Mouse (Mus musculus): ENCODE results near the gene Gpr87.

DNA sequence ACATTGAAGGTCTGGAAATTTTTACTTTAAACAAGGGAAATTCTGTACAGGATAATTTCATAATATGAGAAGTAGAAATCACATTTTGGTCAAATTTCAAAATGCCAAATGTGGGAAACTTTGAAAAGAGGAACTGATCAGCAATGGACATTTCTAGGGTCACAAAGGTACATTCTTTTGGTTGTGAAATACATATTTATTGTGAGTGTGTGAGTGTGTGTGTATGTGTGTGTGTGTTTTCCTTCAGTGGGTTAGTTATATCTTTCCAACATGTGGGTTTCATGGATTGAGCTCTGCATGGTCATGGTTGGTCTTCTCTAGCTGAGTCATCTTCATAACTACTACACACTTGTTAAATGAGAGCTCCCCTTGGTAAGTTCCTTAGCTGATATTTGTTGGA is 17.5 kb upstream of the Gpr87 start:
- TF ChIP-seq EP300 (IDR thresholded peaks at IDR 0.05; ENCODE audit: insufficient read depth, low read depth, low read length) (no peak), CTCF (IDR thresholded peaks at IDR 0.05) (no peak)

Measured in heart, adult 2 months (tissue).